Mouse (Mus musculus) splenic B cell, adult 2 months (primary cell): ENCODE data around the gene Kcnip4.

ENCODE experiments used
- DNase-seq: peaks from one replicate; pipeline ENCODE4 v3.0.0-alpha.2; 2011; ENCODE audit warnings: low read depth, low spot score
- H3K27me3 ChIP-seq: 2 replicates; pipeline ENCODE4 v1.6.1; 2012; ENCODE audit warnings: mild to moderate bottlenecking, low read length, moderate library complexity, mixed read lengths; ENCODE audit not compliant: control insufficient read depth, poor library complexity, insufficient read depth, severe bottlenecking
- H3K36me3 ChIP-seq: 2 replicates; pipeline ENCODE4 v1.6.1; 2012; ENCODE audit warnings: mild to moderate bottlenecking, low read length, moderate library complexity, mixed read lengths; ENCODE audit not compliant: control insufficient read depth, poor library complexity, insufficient read depth, severe bottlenecking

The Kcnip4 gene

GRCm38 (mm10) chr5:48345095-48345982 is 1179.4 kb downstream of the Kcnip4 start:
- Histone ChIP-seq H3K27me3 (no peaks in the 10 kb centered on the region), H3K36me3 (no peaks in the 10 kb centered on the region)
- peak; percentile 25 for DNase-seq

GRCm38 (mm10) chr5:48340808-48341433 is 1183.8 kb downstream of the Kcnip4 start:
- H3K27me3 ChIP-seq = no peaks in the 10 kb centered on the region
- DNase-seq = no peak
- no peaks in the 10 kb centered on the region for H3K36me3 ChIP-seq
